Mouse (Mus musculus) frontal cortex, adult 2 months (tissue): ENCODE measurements at regions not wholly inside any gene's neighbourhood (a gene's known extent, or its start where the extent isn't known, plus 50 kb on each side); places are given as distances from the start of the nearest gene placed in this dataset.

ENCODE experiments used
- DNase-seq, 2 experiments: peaks; one replicate each; pipeline ENCODE4 v3.0.0; 2022; ENCODE audit warnings: low spot score in 1 of 2; ENCODE audit errors: extremely low spot score in 1 of 2

- DNase-seq, result peak in 1 of 2 experiments; percentile 40
These were observed 144.2 kb upstream of the Stmnd1 start for GRCm38 (mm10) chr13:46129236-46129855.

GRCm38 (mm10) chr13:46123446-46123845 lies 150.1 kb upstream of the Stmnd1 start:
- DNase-seq, result no peak

- peak in 1 of 2 experiments; percentile 25 for DNase-seq
These were observed 151.8 kb upstream of the Atxn1 start for GRCm38 (mm10) chr13:46116576-46116975.

GRCm38 (mm10) chr13:46104971-46105370 lies 140.2 kb upstream of the Atxn1 start:
- no peak for DNase-seq

GRCm38 (mm10) chr13:46098621-46099020 lies 133.8 kb upstream of the Atxn1 start:
- DNase-seq, result no peak

GRCm38 (mm10) chr13:46098131-46098530 lies 133.3 kb upstream of the Atxn1 start:
- peak; percentile 49 to 65 for DNase-seq

- peak in 1 of 2 experiments; percentile 16 for DNase-seq
These were observed 132.2 kb upstream of the Atxn1 start for GRCm38 (mm10) chr13:46096968-46097367.

- peak; percentile 24 to 55 for DNase-seq
These were observed 131.6 kb upstream of the Atxn1 start for GRCm38 (mm10) chr13:46096416-46096815.

GRCm38 (mm10) chr13:46092787-46093186 lies 128.0 kb upstream of the Atxn1 start:
- DNase-seq, result peak in 1 of 2 experiments; percentile 14

- no peak for DNase-seq
These were observed 126.3 kb upstream of the Atxn1 start for GRCm38 (mm10) chr13:46091109-46091508.

- no peak for DNase-seq
These were observed 123.4 kb upstream of the Atxn1 start for GRCm38 (mm10) chr13:46088237-46088636.

GRCm38 (mm10) chr13:46087663-46088062 lies 122.9 kb upstream of the Atxn1 start:
- peak in 1 of 2 experiments; percentile 39 for DNase-seq

GRCm38 (mm10) chr13:46076879-46077278 lies 112.1 kb upstream of the Atxn1 start:
- DNase-seq, result no peak

GRCm38 (mm10) chr13:46071670-46072069 lies 106.9 kb upstream of the Atxn1 start:
- DNase-seq, result peak in 1 of 2 experiments; percentile 33

GRCm38 (mm10) chr13:46069571-46069970 lies 104.8 kb upstream of the Atxn1 start:
- no peak for DNase-seq

- DNase-seq, result no peak
These were observed 98.0 kb upstream of the Atxn1 start for GRCm38 (mm10) chr13:46062758-46063157.

GRCm38 (mm10) chr13:46059870-46060269 lies 95.1 kb upstream of the Atxn1 start:
- no peak for DNase-seq

GRCm38 (mm10) chr13:46058862-46059261 lies 94.1 kb upstream of the Atxn1 start:
- no peak for DNase-seq

GRCm38 (mm10) chr13:46058341-46058740 lies 93.5 kb upstream of the Atxn1 start:
- DNase-seq, result no peak

- DNase-seq, result no peak
These were observed 90.6 kb upstream of the Atxn1 start for GRCm38 (mm10) chr13:46055410-46055809.

- DNase-seq, result peak in 1 of 2 experiments; percentile 72
These were observed 78.8 kb upstream of the Atxn1 start for GRCm38 (mm10) chr13:46043568-46043967.

GRCm38 (mm10) chr13:46043016-46043415 lies 78.2 kb upstream of the Atxn1 start:
- DNase-seq, result peak; percentile 50 to 67

GRCm38 (mm10) chr13:46042224-46042623 lies 77.4 kb upstream of the Atxn1 start:
- DNase-seq, result no peak
